Mouse (Mus musculus) G1E (cell line): ENCODE results near the gene Card19.

Experiments used
- CTCF ChIP-seq: IDR thresholded peaks from 2 replicates; pipeline ENCODE4 v1.5.1; 2012; ENCODE audit warnings: low read depth, low read length, inconsistent platforms, mixed read lengths
- GATA1 ChIP-seq: IDR thresholded peaks from 2 replicates; pipeline ENCODE4 v1.6.1; 2012; ENCODE audit warnings: borderline replicate concordance, low read length, inconsistent platforms, mixed read lengths

DNA sequence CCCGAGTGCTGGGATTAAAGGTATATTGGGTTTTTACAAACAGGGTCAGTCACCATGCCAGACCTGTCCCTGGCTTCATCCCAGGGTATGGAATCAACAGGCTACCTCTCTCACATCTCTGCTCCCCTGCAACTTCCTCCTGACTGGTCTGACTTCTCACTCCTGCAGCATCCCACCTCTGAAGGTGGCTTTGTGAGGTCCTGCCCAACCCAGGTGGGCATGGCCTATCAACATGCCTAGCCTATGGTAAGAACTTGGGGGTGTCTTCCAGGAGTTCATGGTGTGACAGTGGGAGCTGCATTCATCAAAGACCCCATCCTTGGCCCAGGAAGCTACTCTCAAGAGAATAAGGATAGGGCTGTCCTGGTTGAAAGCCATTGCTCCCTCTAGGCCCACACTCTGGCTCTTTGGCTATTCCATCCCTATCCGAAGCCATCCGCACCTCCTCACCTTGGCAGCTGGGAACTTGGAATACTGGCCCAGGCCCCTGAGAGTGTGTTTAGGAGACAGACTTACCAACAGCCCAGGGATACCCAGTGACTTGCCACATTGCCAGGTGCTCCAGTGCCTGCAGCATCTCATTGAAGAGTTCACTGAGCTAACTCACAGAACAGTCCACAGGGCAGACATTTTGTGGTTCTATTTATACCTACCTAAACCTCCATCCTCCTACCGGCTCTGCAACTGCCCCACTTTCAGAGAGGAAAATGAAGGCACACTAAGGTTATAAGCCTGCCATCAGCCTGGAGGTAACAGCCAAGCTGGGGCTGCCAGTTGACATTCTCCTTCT is 2.9 kb downstream of the Card19 start:
- TF ChIP-seq CTCF = no peak
- TF ChIP-seq GATA1 = no peak
